Mouse (Mus musculus): ENCODE measurements at regions not wholly inside any gene's neighbourhood (a gene's known extent, or its start where the extent isn't known, plus 50 kb on each side); places are given as distances from the start of the nearest gene placed in this dataset.

GRCm38 (mm10) chr7:70300516-70300915 lies 66.0 kb downstream of the Nr2f2 start:
- H3K9me3 ChIP-seq (replicated peaks) = no peaks in the 10 kb centered on the region
- ATAC-seq (replicated peaks; ENCODE audit: low FRiP score) = no peak
- H3K27ac ChIP-seq = no peak overlapping the region
- no peaks in the 10 kb centered on the region for H3K27me3 ChIP-seq
- H3K36me3 ChIP-seq = no peaks in the 10 kb centered on the region
- no peak overlapping the region for H3K9ac ChIP-seq
- WGBS = 78% methylated on average over 5 of the region's 5 CpGs
- peaks cover 5% of the 10 kb centered on the region; the same call in 1 of the 2 replicates for H3K4me1 ChIP-seq
- H3K4me3 ChIP-seq (replicated peaks) = no peak overlapping the region
- no peak overlapping the region for H3K4me2 ChIP-seq

GRCm38 (mm10) chr7:70291431-70291830 lies 75.1 kb downstream of the Nr2f2 start:
- 88% methylated on average over 6 of the region's 6 CpGs for WGBS
- Histone ChIP-seq H3K9me3 (replicated peaks) (0 out of 2 replicates have a peak, but pooled peaks cover 3% of the 10 kb centered on the region), H3K4me2 (no peak overlapping the region), H3K27me3 (peaks cover 46% of the 10 kb centered on the region), H3K36me3 (no peaks in the 10 kb centered on the region), H3K4me1 (peaks cover 10% of the 10 kb centered on the region), H3K27ac (no peak overlapping the region), H3K4me3 (replicated peaks) (no peak overlapping the region), H3K9ac (no peak overlapping the region)
- ATAC-seq (replicated peaks; ENCODE audit: low FRiP score) = no peak

- Histone ChIP-seq H3K9me3 (replicated peaks) (0 out of 2 replicates have a peak, but pooled peaks cover 3% of the 10 kb centered on the region), H3K4me3 (replicated peaks) (no peak overlapping the region), H3K27me3 (peaks cover 51% of the 10 kb centered on the region), H3K4me2 (no peak overlapping the region), H3K9ac (no peak overlapping the region), H3K36me3 (no peaks in the 10 kb centered on the region), H3K27ac (no peak overlapping the region), H3K4me1 (peaks cover 10% of the 10 kb centered on the region)
- WGBS = 78% methylated on average over 8 of the region's 8 CpGs
- no peak for ATAC-seq (replicated peaks; ENCODE audit: low FRiP score)
These were observed 75.7 kb downstream of the Nr2f2 start for GRCm38 (mm10) chr7:70290733-70291320.

- Histone ChIP-seq H3K4me2 (no peak overlapping the region), H3K36me3 (no peaks in the 10 kb centered on the region), H3K9ac (no peak overlapping the region), H3K9me3 (replicated peaks) (0 out of 2 replicates have a peak, but pooled peaks cover 3% of the 10 kb centered on the region), H3K27ac (no peak overlapping the region), H3K4me1 (peaks cover 10% of the 10 kb centered on the region), H3K27me3 (peaks cover 57% of the 10 kb centered on the region), H3K4me3 (replicated peaks) (no peak overlapping the region)
- 68% methylated on average over 6 of the region's 6 CpGs for WGBS
- no peak for ATAC-seq (replicated peaks; ENCODE audit: low FRiP score)
These were observed 76.3 kb downstream of the Nr2f2 start for GRCm38 (mm10) chr7:70290277-70290676.

GRCm38 (mm10) chr7:70288621-70289020 lies 77.9 kb downstream of the Nr2f2 start:
- Histone ChIP-seq H3K27ac (no peak overlapping the region), H3K9me3 (replicated peaks) (0 out of 2 replicates have a peak, but pooled peaks cover 3% of the 10 kb centered on the region), H3K9ac (no peak overlapping the region), H3K4me1 (peaks cover 10% of the 10 kb centered on the region), H3K36me3 (no peaks in the 10 kb centered on the region), H3K27me3 (peaks cover 73% of the 10 kb centered on the region), H3K4me2 (peak overlapping the region; percentile 71), H3K4me3 (replicated peaks) (no peak overlapping the region)
- 17% methylated on average over 5 of the region's 5 CpGs for WGBS
- ATAC-seq (replicated peaks; ENCODE audit: low FRiP score) = no peak

- Histone ChIP-seq H3K27me3 (peaks cover 80% of the 10 kb centered on the region), H3K27ac (no peak overlapping the region), H3K9me3 (replicated peaks) (0 out of 2 replicates have a peak, but pooled peaks cover 3% of the 10 kb centered on the region), H3K9ac (no peak overlapping the region), H3K4me1 (peaks cover 10% of the 10 kb centered on the region), H3K4me2 (peak overlapping the region; percentile 71), H3K36me3 (no peaks in the 10 kb centered on the region), H3K4me3 (replicated peaks) (peak overlapping the region; percentile 39)
- WGBS = under 1% methylated on average over 29 of the region's 29 CpGs
- ATAC-seq (replicated peaks; ENCODE audit: low FRiP score) = 0 out of 2 replicates have a peak, but pooled peaks have one; percentile 49
These were observed 78.6 kb downstream of the Nr2f2 start for GRCm38 (mm10) chr7:70287891-70288421.

- no peak for ATAC-seq (replicated peaks; ENCODE audit: low FRiP score)
- Histone ChIP-seq H3K4me1 (peaks cover 10% of the 10 kb centered on the region), H3K9me3 (replicated peaks) (no peaks in the 10 kb centered on the region), H3K27ac (no peak overlapping the region), H3K4me3 (replicated peaks) (no peak overlapping the region), H3K27me3 (peaks cover 89% of the 10 kb centered on the region), H3K9ac (no peak overlapping the region), H3K36me3 (no peaks in the 10 kb centered on the region), H3K4me2 (no peak overlapping the region)
- WGBS = 11% methylated on average over 14 of the region's 14 CpGs
These were observed 79.6 kb downstream of the Nr2f2 start for GRCm38 (mm10) chr7:70286836-70287355.

DNA sequence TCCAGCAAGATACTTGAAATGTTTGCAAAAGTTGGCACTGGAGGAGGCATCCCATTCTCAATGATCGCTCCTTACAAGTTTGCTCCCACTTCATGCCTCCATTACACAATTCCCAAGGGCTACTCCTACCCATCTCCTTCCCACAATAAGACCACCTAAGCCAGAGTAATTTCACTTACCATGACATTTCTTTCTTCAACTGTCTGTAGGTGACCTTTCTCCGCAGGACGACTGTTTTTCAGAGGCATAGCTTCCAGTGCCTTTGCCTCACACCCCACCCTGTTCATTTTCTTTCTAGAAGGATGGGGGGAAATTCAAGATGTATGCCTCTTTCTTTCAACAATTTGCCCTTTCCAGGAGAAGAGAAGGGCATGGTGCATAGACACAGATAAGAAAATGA lies 81.2 kb downstream of the Nr2f2 start:
- H3K36me3 ChIP-seq = no peaks in the 10 kb centered on the region
- H3K9me3 ChIP-seq (replicated peaks) = no peaks in the 10 kb centered on the region
- H3K4me2 ChIP-seq = no peak overlapping the region
- H3K9ac ChIP-seq = no peak overlapping the region
- H3K4me1 ChIP-seq = peaks cover 25% of the 10 kb centered on the region
- H3K27ac ChIP-seq = no peak overlapping the region
- ATAC-seq (replicated peaks; ENCODE audit: low FRiP score) = no peak
- no peak overlapping the region for H3K4me3 ChIP-seq (replicated peaks)
- 39% methylated on average over 3 of the region's 3 CpGs for WGBS
- H3K27me3 ChIP-seq = peaks cover 96% of the 10 kb centered on the region

- 28% methylated on average over 1 of the region's 1 CpGs for WGBS
- no peaks in the 10 kb centered on the region for H3K9me3 ChIP-seq (replicated peaks)
These were observed 82.7 kb downstream of the Nr2f2 start for GRCm38 (mm10) chr7:70283836-70284235.

DNA sequence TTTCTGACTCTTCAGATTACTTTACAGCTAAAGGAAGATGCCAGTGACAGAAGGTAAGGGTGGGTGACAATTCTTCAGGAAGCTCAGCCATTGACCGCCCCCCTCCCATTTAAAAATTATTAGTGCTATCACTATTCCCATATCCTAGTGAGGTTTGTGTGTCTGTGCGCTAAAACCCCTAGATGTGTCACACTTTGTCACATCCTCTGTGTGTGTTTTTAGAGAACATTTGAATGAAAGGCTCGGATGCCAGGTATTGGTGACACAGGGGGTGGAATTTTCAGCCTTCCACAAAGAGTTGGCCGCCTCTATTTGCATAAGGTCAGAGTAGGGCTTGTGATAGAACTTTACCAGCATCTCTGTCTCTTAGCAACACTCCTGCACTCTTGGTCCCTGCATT lies 83.4 kb downstream of the Nr2f2 start:
- Histone ChIP-seq H3K27me3 (peaks cover 94% of the 10 kb centered on the region), H3K27ac (no peak overlapping the region), H3K9me3 (replicated peaks) (no peaks in the 10 kb centered on the region), H3K9ac (no peak overlapping the region), H3K4me2 (no peak overlapping the region), H3K4me3 (replicated peaks) (no peak overlapping the region), H3K4me1 (peaks cover 27% of the 10 kb centered on the region), H3K36me3 (no peaks in the 10 kb centered on the region)
- ATAC-seq (replicated peaks; ENCODE audit: low FRiP score) = no peak
- 24% methylated on average over 4 of the region's 4 CpGs for WGBS

More at GRCm38 (mm10) chr7:70283836-70284235, 82.7 kb downstream of the Nr2f2 start:
- ATAC-seq (replicated peaks; ENCODE audit: low FRiP score) = no peak
- Histone ChIP-seq H3K4me3 (replicated peaks) (no peak overlapping the region), H3K27ac (no peak overlapping the region), H3K4me1 (peaks cover 30% of the 10 kb centered on the region), H3K4me2 (no peak overlapping the region), H3K36me3 (no peaks in the 10 kb centered on the region), H3K27me3 (peaks cover 96% of the 10 kb centered on the region), H3K9ac (no peak overlapping the region)

GRCm38 (mm10) chr7:70281891-70282515 lies 84.5 kb downstream of the Nr2f2 start:
- ATAC-seq (replicated peaks; ENCODE audit: low FRiP score) = no peak
- peaks cover 93% of the 10 kb centered on the region for H3K27me3 ChIP-seq
- peaks cover 20% of the 10 kb centered on the region for H3K4me1 ChIP-seq
- no peaks in the 10 kb centered on the region for H3K9me3 ChIP-seq (replicated peaks)
- 17% methylated on average over 11 of the region's 11 CpGs for WGBS
- H3K4me3 ChIP-seq (replicated peaks) = no peak overlapping the region
- no peak overlapping the region for H3K27ac ChIP-seq
- H3K4me2 ChIP-seq = no peak overlapping the region
- no peaks in the 10 kb centered on the region for H3K36me3 ChIP-seq
- H3K9ac ChIP-seq = no peak overlapping the region

DNA sequence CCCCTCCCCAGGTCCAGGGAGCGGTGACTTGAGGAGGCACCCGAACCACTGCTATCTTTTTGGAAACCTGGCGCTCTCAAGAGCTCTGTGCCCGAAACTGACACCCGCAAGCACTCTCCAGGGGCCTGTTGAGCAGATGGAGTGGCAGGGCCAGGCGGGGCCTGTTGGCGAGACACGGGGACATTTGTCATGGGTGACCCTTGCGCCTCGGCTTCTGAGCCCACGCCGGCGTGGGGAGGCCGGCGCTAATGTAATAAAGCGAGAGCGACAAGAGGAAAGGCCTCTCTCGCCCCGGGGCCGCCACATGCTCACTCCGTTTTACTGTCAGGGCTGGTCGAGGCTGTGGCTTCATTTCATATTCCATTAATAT lies 85.2 kb downstream of the Nr2f2 start:
- H3K9me3 ChIP-seq (replicated peaks) = no peaks in the 10 kb centered on the region
- ATAC-seq (replicated peaks; ENCODE audit: low FRiP score) = 0 out of 2 replicates have a peak, but pooled peaks have one; percentile 33
- peak overlapping the region; percentile 69 for H3K4me2 ChIP-seq
- peaks cover 20% of the 10 kb centered on the region for H3K4me1 ChIP-seq
- H3K9ac ChIP-seq = 0 out of 2 replicates have a peak overlapping the region, but pooled peaks have one; percentile 5
- peak overlapping the region; percentile 41 for H3K4me3 ChIP-seq (replicated peaks)
- peaks cover 90% of the 10 kb centered on the region for H3K27me3 ChIP-seq
- H3K27ac ChIP-seq = no peak overlapping the region
- WGBS = 7% methylated on average over 22 of the region's 22 CpGs
- no peaks in the 10 kb centered on the region for H3K36me3 ChIP-seq

All from kidney, embryonic 15.5 days (tissue).